Mouse (Mus musculus) retina, postnatal 7 days (tissue): ENCODE measurements around the gene Hinfp.

Experiments
- DNase-seq: peaks from one replicate; pipeline ENCODE4 v3.0.0-alpha.2; 2012; ENCODE audit warnings: low read depth, low spot score

Gene Hinfp

DNA sequence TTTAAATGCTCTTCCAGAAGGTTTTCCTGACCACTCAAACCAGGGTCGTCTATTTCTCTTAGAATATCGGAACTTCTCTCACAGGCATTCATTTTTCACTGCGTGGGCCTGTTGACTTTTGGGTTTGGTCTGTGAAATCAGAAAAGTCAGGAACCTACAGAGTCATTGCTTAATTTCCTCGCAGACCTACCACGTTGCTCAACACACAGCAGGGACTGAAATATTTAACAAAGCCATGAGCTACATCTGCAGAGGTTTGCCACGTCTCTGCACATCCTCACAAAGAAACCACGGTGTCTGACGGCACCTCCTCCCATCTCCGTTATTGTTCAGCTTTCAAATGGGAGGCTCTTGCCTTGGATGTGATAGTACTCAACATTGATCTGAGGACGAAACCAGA lies 46.5 kb downstream of the Hinfp start:
- no peak for DNase-seq

- DNase-seq = no peak
Measured at GRCm38 (mm10) chr9:44256213-44256612, 49.3 kb downstream of the Hinfp start.

- no peak for DNase-seq
Measured at GRCm38 (mm10) chr9:44255136-44255521, 50.3 kb downstream of the Hinfp start.

GRCm38 (mm10) chr9:44254508-44255135 lies 50.8 kb downstream of the Hinfp start:
- DNase-seq = no peak

DNA sequence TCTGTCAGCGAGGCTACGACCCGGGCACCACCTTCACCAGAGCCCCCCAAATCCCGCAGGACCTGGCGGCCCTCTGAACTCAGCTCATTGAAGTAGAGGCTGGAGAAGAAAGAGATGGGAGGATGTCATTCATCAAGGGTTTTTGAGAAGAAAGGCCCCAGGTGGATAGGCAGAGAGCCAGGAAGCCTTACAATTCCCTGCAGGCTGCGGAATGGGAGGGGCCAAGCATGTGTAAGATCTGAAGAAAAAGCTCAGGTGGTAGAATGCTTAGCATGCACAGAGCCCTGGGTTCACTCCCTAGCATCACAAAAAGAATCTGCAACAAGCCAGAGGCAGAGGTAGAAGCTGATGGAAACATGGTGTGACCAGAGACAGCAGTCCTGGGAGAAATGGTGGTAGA lies 52.0 kb downstream of the Hinfp start:
- no peak for DNase-seq

DNA sequence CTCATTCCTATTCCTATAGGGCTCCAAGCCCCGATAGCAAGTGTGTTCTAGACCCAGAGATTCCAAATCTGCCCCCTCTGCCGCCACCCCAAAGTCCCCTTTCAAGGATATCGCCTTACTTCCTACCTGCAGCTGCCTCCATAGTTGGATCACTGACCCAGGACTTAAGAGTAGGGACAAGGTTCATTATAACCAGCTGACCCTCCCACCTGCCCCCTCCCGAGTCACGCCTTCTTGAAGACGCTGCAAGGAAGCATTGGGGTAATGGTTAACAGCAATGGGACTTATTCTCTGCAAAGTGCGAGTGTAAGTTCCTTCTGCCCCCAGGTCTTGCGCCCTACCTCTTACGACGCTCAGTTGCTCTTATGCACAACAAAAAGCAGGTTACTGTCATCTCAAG lies 54.2 kb downstream of the Hinfp start, which contains the start of gene Pdzd3:
Gene Pdzd3, minus strand, starts transcription at position 158 of the 400 bp plus-strand sequence.
- no peak for DNase-seq

DNA sequence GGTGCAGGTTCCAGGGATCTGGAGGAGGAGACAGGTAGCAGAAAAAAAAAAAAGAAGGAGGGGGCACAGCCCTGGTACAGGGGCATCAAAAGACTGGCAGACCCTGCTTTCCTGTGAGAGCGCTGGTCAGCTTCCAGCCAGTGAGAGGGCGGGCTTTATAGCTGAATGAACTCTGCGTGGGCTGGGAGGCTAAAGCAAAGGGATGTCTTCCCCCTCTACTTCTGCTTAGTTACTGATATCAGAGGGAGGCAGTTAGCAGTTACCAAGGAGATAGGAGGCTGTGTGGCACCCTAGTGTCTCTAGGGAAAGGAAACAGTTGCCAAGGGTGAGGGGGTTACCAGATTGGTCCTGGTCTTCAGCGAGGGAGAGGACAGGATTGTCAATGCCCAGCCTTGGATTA lies 55.0 kb downstream of the Hinfp start:
- no peak for DNase-seq

DNA sequence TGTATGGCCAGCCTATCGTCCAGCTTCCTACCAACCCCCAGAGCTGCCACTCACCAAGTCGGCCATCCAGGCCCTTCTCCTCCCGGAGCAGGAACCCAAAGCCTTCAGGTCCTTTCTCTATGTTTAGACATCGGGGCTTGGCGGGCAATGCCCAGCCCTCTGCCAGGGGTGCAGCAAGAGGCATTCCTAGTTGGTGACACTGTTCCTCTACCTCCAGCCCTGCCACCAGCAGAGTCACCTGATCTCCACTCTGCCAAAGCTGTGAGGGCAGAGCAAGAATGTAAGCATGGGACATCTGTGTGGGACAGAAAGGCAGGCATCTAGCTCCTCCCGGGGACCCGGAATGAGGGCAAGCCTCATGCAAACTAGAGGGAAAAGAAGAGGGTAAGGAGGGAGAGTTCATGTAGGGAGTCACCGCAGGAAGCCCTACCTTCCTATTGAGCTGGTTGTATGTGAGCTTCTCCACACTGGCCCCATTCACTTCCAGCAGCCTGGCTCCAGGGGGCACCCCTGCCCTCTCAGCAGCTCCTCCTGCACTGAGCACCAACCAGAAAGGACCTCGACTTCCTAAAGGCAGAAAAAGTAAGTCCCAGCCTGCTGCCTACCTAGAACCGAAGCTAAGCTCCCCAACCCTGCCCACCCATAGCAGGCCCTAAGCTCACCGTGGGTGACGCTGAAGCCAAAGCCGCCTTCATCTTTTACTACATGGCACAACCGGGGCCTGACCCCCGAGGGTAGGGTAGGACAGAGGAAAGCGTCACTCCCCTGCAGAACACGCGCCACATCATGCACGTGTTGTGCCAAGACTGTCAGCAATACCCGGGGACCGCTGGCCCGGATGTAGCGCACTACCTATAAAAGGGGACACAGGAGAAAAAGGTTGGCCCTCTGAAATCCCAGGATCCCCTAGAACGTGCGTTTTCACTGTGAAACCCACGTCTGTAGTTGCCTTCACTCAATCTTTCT lies 56.0 kb downstream of the Hinfp start:
- peak; percentile 49 for DNase-seq

GRCm38 (mm10) chr9:44247907-44248306 lies 57.6 kb downstream of the Hinfp start:
- no peak for DNase-seq

DNA sequence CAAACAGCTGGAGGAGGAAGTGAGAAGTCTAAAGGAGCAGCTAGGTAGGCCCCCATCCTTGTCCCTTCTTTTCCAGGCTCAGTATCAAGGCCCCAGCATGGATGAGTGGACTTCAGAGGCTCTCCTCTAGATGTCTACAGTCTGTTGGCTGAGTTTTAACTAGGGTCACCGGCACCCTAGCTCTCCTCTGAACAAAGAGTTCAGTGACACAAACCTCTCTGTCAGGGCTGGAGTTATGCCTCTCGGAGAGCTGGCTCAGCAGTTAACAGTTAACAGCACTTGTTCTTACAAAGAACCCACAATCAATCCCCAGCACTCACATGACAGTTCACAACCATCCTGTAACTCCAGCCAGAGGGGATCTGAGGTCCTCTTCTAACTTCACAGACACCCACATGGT lies 61.9 kb downstream of the Hinfp start:
- no peak for DNase-seq
